Mouse (Mus musculus) cerebellum, postnatal 36 days (tissue): ENCODE measurements around the gene Gm45521.
"Not testable (repeated sequence)": the region's sequence is repeated elsewhere in the genome, so short reads cannot be mapped to it uniquely, and the experiment has no call there.

Experiments
- DNase-seq, 2 experiments: peaks; one replicate each; pipeline ENCODE4 v3.0.0; 2021 to 2022; ENCODE audit warnings: mixed read lengths in 2 of 2

Gene Gm45521

GRCm38 (mm10) chr14:8000831-8001685 is 44.0 kb downstream of the Gm45521 start:
- DNase-seq, result no peak

GRCm38 (mm10) chr14:8002432-8003092 is 45.5 kb downstream of the Gm45521 start, which contains the start of gene Abhd6:
Gene Abhd6 (plus strand): TSS chr14:8002902.
- DNase-seq, result peak; percentile 91

GRCm38 (mm10) chr14:8003093-8003670 is 46.1 kb downstream of the Gm45521 start:
- DNase-seq, result peak; percentile 66 to 71

- DNase-seq, result no peak
Observed at GRCm38 (mm10) chr14:8003727-8004670, 46.9 kb downstream of the Gm45521 start.

GRCm38 (mm10) chr14:8006061-8006460 is 49.0 kb downstream of the Gm45521 start:
- not testable (repeated sequence) for DNase-seq

- DNase-seq, result no peak
Observed at GRCm38 (mm10) chr14:8007084-8007483, 50.0 kb downstream of the Gm45521 start.

- DNase-seq, result no peak
Observed at GRCm38 (mm10) chr14:8007486-8007885, 50.4 kb downstream of the Gm45521 start.

- peak in 1 of 2 experiments; percentile 22 for DNase-seq
Observed at GRCm38 (mm10) chr14:8007923-8008322, 50.8 kb downstream of the Gm45521 start.
